Mouse (Mus musculus) midbrain, embryonic 12.5 days (tissue): ENCODE measurements around the gene Gpr137c. TPM values are rescaled to one million over a fixed set of nuclear protein-coding genes. Genes with fewer than 3 reads are reported as not detected.

ENCODE experiments used
- ATAC-seq: fragments of 200-750 bp; cut with Nextera tagmentation; 2 replicates; pipeline ENCODE4 v1.8.0; 2017; ENCODE audit warnings: low read depth, moderate TSS enrichment, moderate library complexity; ENCODE audit not compliant: low FRiP score
- H3K27ac ChIP-seq: fragments of 300-500 bp; sonication (generic); replicated peaks from 2 replicates; pipeline ENCODE4 v1.5.1; 2016; ENCODE audit warnings: mild to moderate bottlenecking
- H3K27me3 ChIP-seq: fragments of 300-500 bp; sonication (generic); 2 replicates; pipeline ENCODE4 v1.6.1; 2016; ENCODE audit warnings: mild to moderate bottlenecking
- H3K36me3 ChIP-seq: fragments of 300-500 bp; sonication (generic); 2 replicates; pipeline ENCODE4 v1.6.1; 2016
- H3K4me1 ChIP-seq: fragments of 300-500 bp; sonication (generic); 2 replicates; pipeline ENCODE4 v1.6.1; 2016
- H3K4me2 ChIP-seq: fragments of 300-500 bp; sonication (generic); replicated peaks from 2 replicates; pipeline ENCODE4 v1.6.1; 2016; ENCODE audit warnings: mild to moderate bottlenecking, moderate library complexity
- H3K4me3 ChIP-seq: fragments of 300-500 bp; sonication (generic); 2 replicates; pipeline ENCODE4 v1.5.1; 2016; ENCODE audit warnings: mild to moderate bottlenecking
- H3K9ac ChIP-seq: fragments of 300-500 bp; sonication (generic); replicated peaks from 2 replicates; pipeline ENCODE4 v1.6.1; 2016; ENCODE audit warnings: mild to moderate bottlenecking, moderate library complexity
- H3K9me3 ChIP-seq: fragments of 300-500 bp; sonication (generic); 2 replicates; pipeline ENCODE4 v1.6.1; 2016; ENCODE audit warnings: mild to moderate bottlenecking
- WGBS: fragments of 180-500 bp; shearing (Covaris S2); methylation state at CpG from one replicate; pipeline ENCODE4 v1.1.7; 2016; 5-methylcytosine and 5-hydroxymethylcytosine counted together
- polyA plus RNA-seq: library from polyadenylated mRNA; unstranded; fragments of >200 nt; fragmentation: Nextera tagmentation; extraction: Ambion mirVana; gene quantifications from 2 replicates; pipeline ENCODE4 v1.2.1, GENCODE M21; 2016

Gpr137c gene
- polyA plus RNA-seq, 1 experiment from 2014 or later = 12.2 TPM

GRCm38 (mm10) chr14:45322450-45322849 lies 102.9 kb downstream of the Gpr137c start:
- H3K36me3 ChIP-seq = no peaks in the 10 kb centered on the region
- H3K4me3 ChIP-seq = no peak overlapping the region
- peaks cover 5% of the 10 kb centered on the region for H3K4me1 ChIP-seq
- H3K4me2 ChIP-seq = no peak overlapping the region
- ATAC-seq = no peak
- H3K9ac ChIP-seq = no peak overlapping the region
- no peak overlapping the region for H3K27ac ChIP-seq
- H3K9me3 ChIP-seq = no peaks in the 10 kb centered on the region
- 0 out of 2 replicates have a peak, but pooled peaks cover 4% of the 10 kb centered on the region for H3K27me3 ChIP-seq
- 94% methylated on average over 2 of the region's 2 CpGs for WGBS

- H3K9ac ChIP-seq = no peak overlapping the region
- H3K36me3 ChIP-seq = no peaks in the 10 kb centered on the region
- no peak overlapping the region for H3K27ac ChIP-seq
- 86% methylated on average over 3 of the region's 3 CpGs for WGBS
- H3K9me3 ChIP-seq = no peaks in the 10 kb centered on the region
- no peak overlapping the region for H3K4me3 ChIP-seq
- H3K4me1 ChIP-seq = peaks cover 3% of the 10 kb centered on the region; the same call in 1 of the 2 replicates
- 0 out of 2 replicates have a peak, but pooled peaks cover 4% of the 10 kb centered on the region for H3K27me3 ChIP-seq
- H3K4me2 ChIP-seq = no peak overlapping the region
- ATAC-seq = no peak
Measured at GRCm38 (mm10) chr14:45323320-45323719, 103.8 kb downstream of the Gpr137c start.

GRCm38 (mm10) chr14:45325471-45325870 lies 106.0 kb downstream of the Gpr137c start:
- H3K36me3 ChIP-seq = no peaks in the 10 kb centered on the region
- H3K9ac ChIP-seq = no peak overlapping the region
- H3K27ac ChIP-seq = no peak overlapping the region
- no peak overlapping the region for H3K4me3 ChIP-seq
- no peak overlapping the region for H3K4me2 ChIP-seq
- ATAC-seq = no peak
- peaks cover 3% of the 10 kb centered on the region; the same call in 1 of the 2 replicates for H3K4me1 ChIP-seq
- H3K27me3 ChIP-seq = no peaks in the 10 kb centered on the region
- no peaks in the 10 kb centered on the region for H3K9me3 ChIP-seq

- H3K9me3 ChIP-seq = no peaks in the 10 kb centered on the region
- H3K27me3 ChIP-seq = no peaks in the 10 kb centered on the region
- ATAC-seq = no peak
- H3K9ac ChIP-seq = no peak overlapping the region
- no peak overlapping the region for H3K27ac ChIP-seq
- no peak overlapping the region for H3K4me3 ChIP-seq
- WGBS = 91% methylated on average over 4 of the region's 4 CpGs
- H3K36me3 ChIP-seq = peaks cover 10% of the 10 kb centered on the region
- peaks cover 14% of the 10 kb centered on the region for H3K4me1 ChIP-seq
- no peak overlapping the region for H3K4me2 ChIP-seq
Measured at GRCm38 (mm10) chr14:45328072-45328713, 108.7 kb downstream of the Gpr137c start.

GRCm38 (mm10) chr14:45329018-45329588 lies 109.6 kb downstream of the Gpr137c start:
- 16% methylated on average over 8 of the region's 8 CpGs for WGBS
- peak; percentile 24 for ATAC-seq
- H3K4me2 ChIP-seq = peak overlapping the region; percentile 65
- no peaks in the 10 kb centered on the region for H3K27me3 ChIP-seq
- peaks cover 14% of the 10 kb centered on the region for H3K36me3 ChIP-seq
- peaks cover 14% of the 10 kb centered on the region for H3K4me1 ChIP-seq
- 0 out of 2 replicates have a peak overlapping the region, but pooled peaks have one; percentile 32 for H3K27ac ChIP-seq
- H3K9me3 ChIP-seq = no peaks in the 10 kb centered on the region
- peak overlapping the region; percentile 78 for H3K4me3 ChIP-seq
- 0 out of 2 replicates have a peak overlapping the region, but pooled peaks have one; percentile 24 for H3K9ac ChIP-seq

GRCm38 (mm10) chr14:45329589-45330181 lies 110.2 kb downstream of the Gpr137c start, which contains the start of gene Psmc6:
Psmc6 (plus strand) TSS chr14:45329788.
- Histone ChIP-seq H3K9ac (peak within 1 kb of the TSS; percentile 93), H3K4me2 (peak within 1 kb of the TSS; percentile 65), H3K9me3 (no peaks in the 10 kb centered on the region), H3K27me3 (no peaks in the 10 kb centered on the region), H3K4me1 (peaks cover 14% of the 10 kb centered on the region), H3K27ac (peak within 1 kb of the TSS; percentile 87), H3K36me3 (peaks cover 17% of the 10 kb centered on the region), H3K4me3 (peak within 1 kb of the TSS; percentile 78)
- under 1% methylated on average over 44 of the region's 44 CpGs for WGBS
- peak; percentile 97 for ATAC-seq

Other genes with a start within 250 kb of the Gpr137c start
- gene Ptger2, start 231.5 kb upstream of the Gpr137c start, polyA plus RNA-seq = 0.10 TPM in 1 of 2 replicates, not detected in the other
- 26.9 and 27.2 TPM in 2 replicates for gene Txndc16, start 611 bp downstream of the Gpr137c start, polyA plus RNA-seq
- gene Ero1l, start 99.1 kb downstream of the Gpr137c start, polyA plus RNA-seq = 33.4 and 33.5 TPM in 2 replicates
- gene Psmc6, start 110.1 kb downstream of the Gpr137c start, polyA plus RNA-seq = 210 and 214 TPM in 2 replicates
- gene Styx, start 131.4 kb downstream of the Gpr137c start, polyA plus RNA-seq = 46.8 and 50.2 TPM in 2 replicates
- 34.1 and 35.0 TPM in 2 replicates for gene Gnpnat1, start 185.2 kb downstream of the Gpr137c start, polyA plus RNA-seq